8 mouse cellular contexts compared by ENCODE assay signal in genomic region chr10:120209539-120209925, GRCm38 (mm10). TPM values are rescaled to one million over a fixed set of nuclear protein-coding genes. Genes with fewer than 3 reads are reported as not detected.
DNase-seq lines count a peak whose midpoint lies in the region; ATAC-seq lines count a peak whose summit lies in the region.

No protein-coding gene starts in this region.

- no peak overlapping the region for H3K9ac ChIP-seq in heart, embryonic 15.5 days
- H3K9ac ChIP-seq in heart, embryonic 16.5 days (ENCODE audit: low read length) = no peak overlapping the region; the same call in 1 of the 2 replicates

- DNase-seq in heart, postnatal 14 days = no peak
- DNase-seq in NIH3T3 (ENCODE audit: low read depth) = peak; percentile 52
- no peak for DNase-seq in thymus, postnatal 14 days
- no peak for DNase-seq in right cerebral cortex, postnatal 25 days
- DNase-seq in ovary, adult 18-20 months (ENCODE audit: low spot score) = no peak

- intact Hi-C loops in heart, postnatal 14 days (cut with DNase I) = loop anchor here (10.0 kb wide), 1 partner anchor 405 kb away; no protein-coding TSS in a partner anchor

- 57% methylated on average over 6 of the region's 6 CpGs for WGBS in heart, embryonic 15.5 days
- 64% methylated on average over 6 of the region's 6 CpGs for WGBS in heart, embryonic 16.5 days

- no peak for ATAC-seq in heart, embryonic 15.5 days (replicated peaks; ENCODE audit: insufficient number of reproducible peaks, insufficient read depth, low FRiP score, low read depth)
- no peak for ATAC-seq in heart, embryonic 16.5 days (replicated peaks; ENCODE audit: extremely low read depth, insufficient read depth, low FRiP score)
- ATAC-seq in megakaryocyte, adult 5-6 weeks (ENCODE audit: poor library complexity, severe bottlenecking) = peak; percentile 45

- H3K27ac ChIP-seq in heart, embryonic 15.5 days = no peak overlapping the region
- no peak overlapping the region for H3K27ac ChIP-seq in heart, embryonic 16.5 days (ENCODE audit: low read length)

- peak overlapping the region; percentile 68 for H3K4me2 ChIP-seq in heart, embryonic 15.5 days
- peak overlapping the region; percentile 86 for H3K4me2 ChIP-seq in heart, embryonic 16.5 days (ENCODE audit: low read depth, low read length)

- H3K4me1 ChIP-seq in heart, embryonic 15.5 days (replicated peaks) = peaks cover 6% of the 10 kb centered on the region; the same call in 1 of the 2 replicates
- peaks cover 9% of the 10 kb centered on the region; the same call in 1 of the 2 replicates for H3K4me1 ChIP-seq in heart, embryonic 16.5 days (ENCODE audit: control insufficient read depth, insufficient read depth, low read length)

- H3K4me3 ChIP-seq in heart, embryonic 15.5 days = peak overlapping the region; percentile 87
- H3K4me3 ChIP-seq in heart, embryonic 16.5 days (ENCODE audit: low read length) = peak overlapping the region; percentile 99

- H3K27me3 ChIP-seq in heart, embryonic 15.5 days = no peaks in the 10 kb centered on the region
- H3K27me3 ChIP-seq in heart, embryonic 16.5 days (ENCODE audit: control insufficient read depth, insufficient read depth, low read length) = no peaks in the 10 kb centered on the region

- H3K36me3 ChIP-seq in heart, embryonic 15.5 days = no peaks in the 10 kb centered on the region
- H3K36me3 ChIP-seq in heart, embryonic 16.5 days (ENCODE audit: control insufficient read depth, insufficient read depth) = peaks cover 7% of the 10 kb centered on the region

- no peaks in the 10 kb centered on the region for H3K9me3 ChIP-seq in heart, embryonic 15.5 days (replicated peaks)
- peaks cover 10% of the 10 kb centered on the region for H3K9me3 ChIP-seq in heart, embryonic 16.5 days (replicated peaks; ENCODE audit: control insufficient read depth, low read length)

RNA-seq across cellular contexts. Expression of gene Irak3, which starts 7.6 kb away (rescaled TPM):
- polyA plus RNA-seq in heart, embryonic 15.5 days (2015; fragmentation: Nextera tagmentation; extraction: Ambion mirVana) = 0.59 and 0.94 TPM in 2 replicates
- total RNA-seq in heart, postnatal 14 days (2021) = 1 to 10 TPM; 2.9 to 4.8 TPM
- 0.76 and 0.91 TPM in 2 replicates for polyA plus RNA-seq in heart, embryonic 16.5 days (2015; fragmentation: Nextera tagmentation; extraction: Ambion mirVana)
- total RNA-seq in megakaryocyte, adult 5-6 weeks (2015) = 75.8 and 77.8 TPM in 2 replicates
- total RNA-seq in megakaryocyte, adult 5-6 weeks (2017) = 30.4 and 35.9 TPM in 2 replicates

RNA-seq across cellular contexts. Expression of gene Tmbim4, which starts 8.1 kb away (rescaled TPM):
- 103 and 110 TPM in 2 replicates for polyA plus RNA-seq in heart, embryonic 15.5 days (2015; fragmentation: Nextera tagmentation; extraction: Ambion mirVana)
- total RNA-seq in heart, postnatal 14 days (2021) = 10 to 100 TPM; 91.0 to 91.8 TPM
- polyA plus RNA-seq in heart, embryonic 16.5 days (2015; fragmentation: Nextera tagmentation; extraction: Ambion mirVana) = 119 and 120 TPM in 2 replicates
- 91.3 and 112 TPM in 2 replicates for total RNA-seq in megakaryocyte, adult 5-6 weeks (2015)
- 97.0 and 100 TPM in 2 replicates for total RNA-seq in megakaryocyte, adult 5-6 weeks (2017)

RNA-seq across cellular contexts. Expression of gene Llph, which starts 17.3 kb away (rescaled TPM):
- 26.0 and 29.4 TPM in 2 replicates for polyA plus RNA-seq in heart, embryonic 15.5 days (2015; fragmentation: Nextera tagmentation; extraction: Ambion mirVana)
- 1 to 10 TPM; 4.8 to 8.5 TPM for total RNA-seq in heart, postnatal 14 days (2021)
- polyA plus RNA-seq in heart, embryonic 16.5 days (2015; fragmentation: Nextera tagmentation; extraction: Ambion mirVana) = 25.4 and 25.5 TPM in 2 replicates
- total RNA-seq in megakaryocyte, adult 5-6 weeks (2015) = 41.4 and 49.0 TPM in 2 replicates
- total RNA-seq in megakaryocyte, adult 5-6 weeks (2017) = 48.6 and 49.8 TPM in 2 replicates

Comparison
In these comparisons a context has a peak if more than half of its experiments do, and no peak if none do; other contexts are left out.
1. RNA of gene Irak3, which starts 7.6 kb away (total RNA-seq): 30.4 to 77.8 TPM in megakaryocyte, adult 5-6 weeks; 2.9 to 4.8 TPM in heart, postnatal 14 days; every median in the first group is over 4 times any median in the second.
2. RNA of gene Llph, which starts 17.3 kb away (total RNA-seq): 41.4 to 49.8 TPM in megakaryocyte, adult 5-6 weeks; 4.8 to 8.5 TPM in heart, postnatal 14 days; every median in the first group is over 4 times any median in the second.